1 mouse cellular context compared by ENCODE assay signal in the genomic region with DNA sequence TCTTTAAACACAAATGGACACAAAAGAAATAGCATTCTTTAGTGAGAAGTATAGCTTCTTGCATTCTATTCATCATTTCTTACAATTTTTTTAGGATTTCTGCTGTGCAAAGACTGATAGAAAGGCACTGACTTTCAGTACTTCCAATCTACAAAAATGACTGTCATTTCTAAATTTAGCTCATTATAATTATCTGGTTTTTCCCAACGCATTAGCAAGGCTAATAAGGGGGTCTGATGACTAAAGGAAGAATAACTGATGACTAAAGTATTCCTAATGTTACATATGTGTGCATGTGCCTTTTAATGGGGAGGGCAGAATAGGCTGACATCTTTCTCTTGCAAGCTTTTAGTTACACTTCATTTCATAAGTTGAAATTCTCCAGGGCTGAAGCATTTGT.
TF ChIP-seq lines count a peak whose summit lies in the region.

No protein-coding gene starts in this region.

TF ChIP-seq in CH12.LX, 34 proteins besides CTCF, POLR2A, EP300 and RAD21 (continued from another document):
- 0 out of 2 replicates have a peak, but pooled peaks have one; percentile 15 for TF ChIP-seq E2F4 (IDR thresholded peaks at IDR 0.05; ENCODE audit: insufficient replicate concordance, low read depth, low read length)
- TF ChIP-seq SIN3A (IDR thresholded peaks at IDR 0.05; ENCODE audit: low read length) = 0 out of 2 replicates have a peak, but pooled peaks have one; percentile 21
- TF ChIP-seq MXI1 (IDR thresholded peaks at IDR 0.05; ENCODE audit: low read depth, low read length) = no peak
- TF ChIP-seq ETS1 (conservative IDR thresholded peaks at IDR 0.05; ENCODE audit: low read depth, low read length) = peak; percentile 89
- TF ChIP-seq MYC (IDR thresholded peaks at IDR 0.05; ENCODE audit: low read depth, low read length) = 0 out of 2 replicates have a peak, but pooled peaks have one; percentile 44
